Mouse (Mus musculus): ENCODE data around the gene Gm37419. TPM values are rescaled to one million over a fixed set of nuclear protein-coding genes. Genes with fewer than 3 reads are reported as not detected.

The Gm37419 gene
- total and polyA plus RNA-seq, 3 experiments = not detected

GRCm38 (mm10) chr16:23988157-23988465 lies 171 bp upstream of the Gm37419 start:
- H3K9ac ChIP-seq (ENCODE audit: control insufficient read depth, low read depth, low read length, poor library complexity, severe bottlenecking) = no peak overlapping the region
- no peak for DNase-seq (ENCODE audit: low read depth, low spot score)
- no peaks in the 10 kb centered on the region for H3K4me1 ChIP-seq (ENCODE audit: control insufficient read depth in 1 of 2, insufficient read depth in 2 of 2, low read length in 2 of 2)
- no peaks in the 10 kb centered on the region for H3K27me3 ChIP-seq (ENCODE audit: control insufficient read depth in 1 of 2, insufficient read depth in 2 of 2, low read length in 2 of 2)
- TF ChIP-seq CTCF (IDR thresholded peaks at IDR 0.05 in 2 of 3, conservative IDR thresholded peaks at IDR 0.05 in 1 of 3; ENCODE audit: control insufficient read depth in 1 of 3, insufficient read depth in 1 of 3, low read depth in 2 of 3, low read length in 3 of 3, poor library complexity in 1 of 3, severe bottlenecking in 1 of 3) (no peak), E2F4 (IDR thresholded peaks at IDR 0.05; ENCODE audit: borderline replicate concordance, low read depth, low read length) (no peak), EP300 (IDR thresholded peaks at IDR 0.05; ENCODE audit: low read depth in 1 of 2, low read length in 2 of 2) (no peak), USF1 (IDR thresholded peaks at IDR 0.05; ENCODE audit: low read depth, low read length) (no peak), NRF1 (IDR thresholded peaks at IDR 0.05; ENCODE audit: insufficient read depth, low read depth, low read length, poor library complexity, severe bottlenecking) (no peak), CHD2 (IDR thresholded peaks at IDR 0.05; ENCODE audit: low read length) (no peak)
- no peaks in the 10 kb centered on the region for H3K79me2 ChIP-seq (ENCODE audit: control insufficient read depth, insufficient read depth, low read length, poor library complexity)
- no peaks in the 10 kb centered on the region for H3K36me3 ChIP-seq (ENCODE audit: control insufficient read depth in 1 of 2, insufficient read depth in 2 of 2, low read length in 2 of 2)
- H3K27ac ChIP-seq (ENCODE audit: control insufficient read depth, low read depth, low read length) = no peak overlapping the region
- H3K4me3 ChIP-seq (ENCODE audit: control insufficient read depth in 1 of 2, insufficient read depth in 1 of 2, low read depth in 2 of 2, low read length in 2 of 2) = no peak overlapping the region
- H3K9me3 ChIP-seq (replicated peaks; ENCODE audit: insufficient read depth, low read length) = no peaks in the 10 kb centered on the region

DNA sequence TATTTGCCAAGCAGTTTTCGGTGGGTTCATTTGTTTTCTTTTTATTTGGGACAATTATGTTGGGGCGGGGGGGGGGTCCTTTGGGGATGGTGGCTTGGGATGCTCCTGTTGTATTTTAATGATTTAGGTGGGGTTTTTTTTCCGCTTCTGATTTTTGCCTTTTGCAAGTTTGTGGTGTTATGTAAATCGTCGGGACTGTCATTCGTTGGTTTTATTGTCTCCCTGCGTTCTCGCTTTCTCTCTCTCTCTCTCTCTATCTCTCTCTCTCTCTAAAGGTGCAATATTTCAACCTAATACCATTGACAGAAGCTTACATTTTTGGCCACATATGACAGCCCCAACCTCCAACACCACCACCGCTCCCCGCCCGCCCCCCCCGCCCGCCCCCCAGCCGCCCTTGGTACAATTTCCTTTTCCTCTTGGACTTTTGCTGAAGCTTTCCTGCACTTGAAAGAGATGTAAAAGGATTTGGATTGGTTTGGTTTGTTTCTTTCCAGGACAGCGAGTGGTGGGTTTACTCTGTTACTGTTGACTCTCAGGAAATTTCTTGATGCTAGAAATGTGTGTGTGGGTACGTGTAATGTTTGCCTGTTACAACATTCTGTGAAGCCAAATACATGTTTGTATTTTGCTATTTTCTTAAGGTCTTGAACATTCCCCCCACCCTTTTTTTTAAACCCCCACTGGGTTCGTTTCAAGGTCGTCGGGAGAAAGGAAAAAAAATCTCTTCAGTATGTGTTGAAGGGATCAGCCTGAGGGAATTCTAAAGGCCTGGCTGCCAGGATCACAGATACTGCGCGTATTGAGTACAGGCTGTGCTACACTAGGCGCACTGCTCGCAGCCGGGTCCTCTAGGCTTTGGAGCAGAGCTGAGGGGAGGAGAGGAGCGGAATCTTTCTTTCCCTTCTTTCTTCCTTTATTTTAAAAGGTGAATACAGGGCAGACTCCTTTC lies 1.2 kb downstream of the Gm37419 start:
- H3K4me1 ChIP-seq (ENCODE audit: control insufficient read depth in 1 of 2, insufficient read depth in 2 of 2, low read length in 2 of 2) = no peaks in the 10 kb centered on the region
- H3K4me3 ChIP-seq (ENCODE audit: control insufficient read depth in 1 of 2, insufficient read depth in 1 of 2, low read depth in 2 of 2, low read length in 2 of 2) = no peak overlapping the region
- no peak overlapping the region for H3K9ac ChIP-seq (ENCODE audit: control insufficient read depth, low read depth, low read length, poor library complexity, severe bottlenecking)
- H3K27me3 ChIP-seq (ENCODE audit: control insufficient read depth in 1 of 2, insufficient read depth in 2 of 2, low read length in 2 of 2) = no peaks in the 10 kb centered on the region
- no peak for TF ChIP-seq MAFK (IDR thresholded peaks at IDR 0.05; ENCODE audit: borderline replicate concordance, low read depth, low read length)
- no peak for TF ChIP-seq POLR2AphosphoS5 (IDR thresholded peaks at IDR 0.05; ENCODE audit: borderline replicate concordance, low read depth, low read length)
- TF ChIP-seq ELF1 (IDR thresholded peaks at IDR 0.05; ENCODE audit: low read depth, low read length) = no peak
- no peak for TF ChIP-seq MAZ (IDR thresholded peaks at IDR 0.05; ENCODE audit: low read depth, low read length)
- no peak for TF ChIP-seq ZC3H11A (IDR thresholded peaks at IDR 0.05; ENCODE audit: low read depth, low read length)
- no peak for TF ChIP-seq EP300 (IDR thresholded peaks at IDR 0.05; ENCODE audit: low read depth in 1 of 2, low read length in 2 of 2)
- no peak for TF ChIP-seq ZKSCAN1 (IDR thresholded peaks at IDR 0.05; ENCODE audit: low read depth, low read length)
- no peak for TF ChIP-seq BHLHE40 (IDR thresholded peaks at IDR 0.05; ENCODE audit: borderline replicate concordance, low read depth, low read length)
- TF ChIP-seq USF1 (IDR thresholded peaks at IDR 0.05; ENCODE audit: low read depth, low read length) = no peak
- no peak for TF ChIP-seq ZMIZ1 (IDR thresholded peaks at IDR 0.05; ENCODE audit: low read depth, low read length)
- TF ChIP-seq E2F4 (IDR thresholded peaks at IDR 0.05; ENCODE audit: borderline replicate concordance, low read depth, low read length) = no peak
- no peak for TF ChIP-seq UBTF (IDR thresholded peaks at IDR 0.05; ENCODE audit: borderline replicate concordance, insufficient read depth, low read depth, low read length)
- no peak for TF ChIP-seq MEF2A (IDR thresholded peaks at IDR 0.05; ENCODE audit: extremely low read depth, insufficient replicate concordance, low read depth, low read length, poor library complexity, severe bottlenecking)
- no peak for TF ChIP-seq TCF12 (IDR thresholded peaks at IDR 0.05; ENCODE audit: low read depth, low read length)
- no peaks in the 10 kb centered on the region for H3K9me3 ChIP-seq (replicated peaks; ENCODE audit: insufficient read depth, low read length)
- DNase-seq (ENCODE audit: low read depth, low spot score) = no peak
- H3K27ac ChIP-seq (ENCODE audit: control insufficient read depth, low read depth, low read length) = no peak overlapping the region
- no peaks in the 10 kb centered on the region for H3K79me2 ChIP-seq (ENCODE audit: control insufficient read depth, insufficient read depth, low read length, poor library complexity)
- no peaks in the 10 kb centered on the region for H3K36me3 ChIP-seq (ENCODE audit: control insufficient read depth in 1 of 2, insufficient read depth in 2 of 2, low read length in 2 of 2)

Data from MEL (cell line).